Mouse (Mus musculus): ENCODE measurements around the gene Pik3r5. TPM values are rescaled to one million over a fixed set of nuclear protein-coding genes. Genes with fewer than 3 reads are reported as not detected.

Pik3r5 gene
- polyA plus RNA-seq (2014; fragmentation: Illumina TruSeq; extraction: RNeasy Lipid Tissue Mini Kit (QIAGEN cat#74804); ENCODE audit: low read depth, low replicate concordance): 0.15 TPM

DNA sequence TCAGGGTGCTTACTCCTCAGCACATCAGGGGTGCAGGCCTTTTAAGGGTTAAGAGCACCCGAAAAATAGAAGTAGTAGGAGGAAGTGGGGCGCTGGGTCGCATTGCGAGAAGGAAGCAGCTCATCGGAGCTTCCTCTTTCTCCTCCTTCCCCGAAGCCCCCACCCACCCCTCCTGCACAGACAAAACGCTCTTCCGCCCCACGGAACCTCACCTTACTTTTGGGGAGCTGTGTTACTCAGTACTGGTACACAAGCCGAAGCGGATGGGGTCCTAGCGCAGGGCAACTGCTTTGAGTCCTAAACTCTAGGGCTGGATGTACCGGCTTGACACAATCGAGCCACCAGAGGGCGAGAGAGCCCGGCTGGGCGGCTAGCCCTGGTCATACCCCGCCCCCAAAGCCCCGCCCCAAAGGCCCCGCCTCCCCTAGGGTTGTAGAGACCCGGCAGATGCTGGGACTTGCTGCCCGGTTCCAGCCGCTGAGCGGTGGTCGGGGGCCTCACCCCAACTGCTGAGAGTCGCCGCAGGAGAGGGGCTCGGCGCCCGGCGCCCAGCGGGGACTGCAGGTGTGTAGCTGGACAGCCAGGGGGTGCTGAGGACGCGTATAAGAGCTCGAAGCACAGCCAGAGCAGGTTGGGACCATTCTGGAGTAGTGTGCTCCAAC is at the start of gene Pik3r5:
Pik3r5 (plus strand) TSS at position 423 of the 662 bp plus-strand sequence.

DNA sequence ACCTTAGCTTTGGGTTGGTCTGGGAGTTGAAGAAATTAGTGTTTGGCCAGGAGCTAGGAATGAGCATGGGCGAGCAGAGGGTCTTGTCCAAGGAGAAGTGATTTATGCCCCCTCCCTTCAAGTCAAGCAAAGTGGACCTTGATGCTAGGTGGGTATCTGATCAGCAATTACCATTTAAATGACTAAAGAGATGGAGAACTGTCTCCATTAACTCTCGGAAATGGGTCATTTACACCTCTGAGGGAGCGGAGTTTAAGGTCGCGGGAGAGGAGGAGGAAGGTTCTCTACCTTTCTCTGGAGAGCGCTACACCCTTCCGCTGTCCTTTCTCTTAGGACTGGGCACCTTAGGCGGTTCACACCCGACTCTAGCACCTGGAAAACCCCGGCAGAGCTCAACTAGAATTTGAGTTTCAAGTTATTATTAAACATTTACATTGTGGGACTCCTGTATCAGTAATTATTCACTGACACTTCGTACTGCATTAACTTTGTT is 31.1 kb upstream of the Pik3r5 start, which contains the start of gene Ntn1:
Ntn1 (minus strand) TSS at position 97 of the 493 bp plus-strand sequence.

DNA sequence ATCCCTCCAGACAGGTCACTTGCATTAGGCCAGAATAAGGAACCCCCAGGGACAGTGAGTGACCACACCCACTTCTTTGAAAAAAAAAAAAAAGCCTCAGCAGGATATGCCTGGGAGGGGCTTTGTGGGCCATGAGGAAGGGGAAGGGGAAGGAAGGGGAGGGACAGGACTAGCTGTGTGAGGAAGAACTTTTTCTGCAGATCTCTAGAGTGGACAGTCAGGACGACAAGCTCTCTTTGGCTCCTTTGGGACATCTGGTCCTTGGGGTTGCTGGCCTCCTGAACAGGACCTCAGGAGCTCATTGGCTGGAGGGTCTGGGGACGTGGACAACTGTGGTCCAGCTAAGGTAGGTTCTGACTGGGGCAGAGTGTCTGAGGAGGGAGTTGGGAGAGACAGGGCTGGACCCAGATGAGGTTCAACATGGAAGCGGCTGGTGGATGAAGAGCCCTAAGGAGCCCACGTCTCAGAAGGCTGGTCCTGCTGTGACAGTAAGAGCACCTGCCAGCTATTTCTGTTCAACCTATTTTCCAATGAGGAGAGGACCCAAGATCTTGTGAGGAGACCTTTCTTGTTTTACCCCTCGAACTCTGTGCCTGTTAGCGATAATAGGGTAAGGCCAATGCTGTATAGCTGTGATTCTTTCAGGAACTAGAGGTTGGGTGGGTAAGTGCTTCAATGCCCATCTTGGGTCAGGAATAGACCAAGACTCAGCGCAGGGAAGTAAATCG is 71.1 kb downstream of the Pik3r5 start, which contains the start of gene Pik3r6:
Pik3r6 (plus strand) TSS at position 118 of the 728 bp plus-strand sequence.

Other genes with a start within 250 kb of the Pik3r5 start
- 0.29 TPM for gene Ntn1, start 31.3 kb upstream of the Pik3r5 start, polyA plus RNA-seq (2014; fragmentation: Illumina TruSeq; extraction: RNeasy Lipid Tissue Mini Kit (QIAGEN cat#74804); ENCODE audit: low read depth, low replicate concordance)
- 2.7 TPM for gene Pik3r6, start 70.9 kb downstream of the Pik3r5 start, polyA plus RNA-seq (2014; fragmentation: Illumina TruSeq; extraction: RNeasy Lipid Tissue Mini Kit (QIAGEN cat#74804); ENCODE audit: low read depth, low replicate concordance)
- 0.35 TPM for gene Mfsd6l, start 124.1 kb downstream of the Pik3r5 start, polyA plus RNA-seq (2014; fragmentation: Illumina TruSeq; extraction: RNeasy Lipid Tissue Mini Kit (QIAGEN cat#74804); ENCODE audit: low read depth, low replicate concordance)
- 95.4 TPM for gene Ccdc42, start 154.9 kb downstream of the Pik3r5 start, polyA plus RNA-seq (2014; fragmentation: Illumina TruSeq; extraction: RNeasy Lipid Tissue Mini Kit (QIAGEN cat#74804); ENCODE audit: low read depth, low replicate concordance)

All from testis, adult 10 weeks (tissue).